Mouse (Mus musculus) limb, embryonic 11.5 days (tissue): ENCODE measurements at regions not wholly inside any gene's neighbourhood (a gene's known extent, or its start where the extent isn't known, plus 50 kb on each side); places are given as distances from the start of the nearest gene placed in this dataset.

Experiments
- ATAC-seq: fragments of 200-750 bp; cut with Nextera tagmentation; 2 replicates; pipeline ENCODE4 v1.8.0; 2017; ENCODE audit warnings: low read depth; ENCODE audit not compliant: insufficient number of reproducible peaks, low FRiP score, low TSS enrichment
- DNase-seq: peaks from one replicate; pipeline ENCODE4 v3.0.0-alpha.2; 2015; ENCODE audit warnings: low spot score
- H3K27ac ChIP-seq: fragments of 300-500 bp; sonication (generic); replicated peaks from 2 replicates; pipeline ENCODE4 v1.5.1; 2014; ENCODE audit warnings: low read depth, mild to moderate bottlenecking, low read length
- H3K27me3 ChIP-seq: fragments of 300-500 bp; sonication (generic); 2 replicates; pipeline ENCODE4 v1.6.1; 2014; ENCODE audit warnings: mild to moderate bottlenecking, low read length, mixed read lengths; ENCODE audit not compliant: control insufficient read depth, insufficient read depth
- H3K36me3 ChIP-seq: fragments of 300-500 bp; sonication (generic); 2 replicates; pipeline ENCODE4 v1.6.1; 2014; ENCODE audit warnings: mild to moderate bottlenecking, low read length, moderate library complexity, mixed read lengths; ENCODE audit not compliant: control insufficient read depth, insufficient read depth
- H3K4me1 ChIP-seq: fragments of 300-500 bp; sonication (generic); 2 replicates; pipeline ENCODE4 v1.6.1; 2014; ENCODE audit warnings: low read length, mixed read lengths; ENCODE audit not compliant: control insufficient read depth, insufficient read depth
- H3K4me2 ChIP-seq: fragments of 300-500 bp; sonication (generic); 2 replicates; pipeline ENCODE4 v1.6.1; 2014; ENCODE audit warnings: low read depth, mild to moderate bottlenecking, moderate library complexity; ENCODE audit not compliant: severe bottlenecking
- H3K4me3 ChIP-seq: fragments of 300-500 bp; sonication (generic); 2 replicates; pipeline ENCODE4 v1.5.1; 2014; ENCODE audit warnings: low read depth, low read length
- H3K9ac ChIP-seq: fragments of 300-500 bp; sonication (generic); 2 replicates; pipeline ENCODE4 v1.6.1; 2014; ENCODE audit warnings: mild to moderate bottlenecking, low read length
- H3K9me3 ChIP-seq: fragments of 300-500 bp; sonication (generic); 2 replicates; pipeline ENCODE4 v1.6.1; 2016; ENCODE audit warnings: low read length; ENCODE audit not compliant: control insufficient read depth
- WGBS: fragments of 180-500 bp; shearing (Covaris S2); extraction: QIAGEN DNeasy Blood & Tissue Kit; methylation state at CpG from one replicate; pipeline ENCODE4 v1.1.7; 2014; 5-methylcytosine and 5-hydroxymethylcytosine counted together

DNA sequence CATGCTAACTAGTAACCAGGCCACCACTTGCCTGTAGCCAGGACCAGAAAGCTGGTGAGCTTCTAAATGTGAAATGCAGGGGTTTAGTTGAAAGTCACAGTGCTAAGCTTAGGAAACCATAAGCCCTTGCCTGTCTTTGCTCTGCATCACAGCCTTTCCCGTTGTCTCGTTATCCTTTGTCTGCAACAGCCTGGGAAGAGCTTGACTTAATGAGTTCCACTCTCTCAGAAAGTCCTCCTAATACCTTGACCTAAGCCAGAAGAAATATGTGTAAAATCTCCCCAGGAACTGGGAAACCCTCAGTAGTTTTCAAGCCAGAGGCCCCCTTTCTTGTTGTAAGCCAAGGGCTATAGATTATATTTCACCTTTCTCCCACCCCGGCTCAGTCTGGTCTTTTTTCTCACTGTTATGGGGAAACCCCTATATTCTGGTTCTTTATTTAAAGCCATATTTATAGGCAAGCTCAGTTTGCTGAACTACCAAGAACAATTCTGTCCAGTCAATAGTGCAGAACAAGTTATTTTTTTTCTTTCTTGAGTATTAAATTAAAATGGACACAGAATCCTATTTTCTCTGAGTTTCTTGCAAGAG is 175.0 kb upstream of the Mocs2 start:
- H3K27ac ChIP-seq = no peak overlapping the region
- no peaks in the 10 kb centered on the region for H3K9me3 ChIP-seq
- ATAC-seq (no peak), DNase-seq (no peak)
- no peaks in the 10 kb centered on the region for H3K27me3 ChIP-seq
- H3K4me1 ChIP-seq = no peaks in the 10 kb centered on the region
- no peak overlapping the region for H3K4me3 ChIP-seq
- H3K9ac ChIP-seq = no peak overlapping the region
- WGBS = 53% methylated on average over 3 of the region's 3 CpGs
- H3K4me2 ChIP-seq = no peak overlapping the region
- H3K36me3 ChIP-seq = no peaks in the 10 kb centered on the region

- DNase-seq = no peak
- H3K27ac ChIP-seq = no peak overlapping the region
- H3K4me2 ChIP-seq = no peak overlapping the region
- no peaks in the 10 kb centered on the region for H3K4me1 ChIP-seq
- ATAC-seq = no peak
- WGBS = 47% methylated on average over 11 of the region's 11 CpGs
- H3K27me3 ChIP-seq = no peaks in the 10 kb centered on the region
- H3K4me3 ChIP-seq = no peak overlapping the region
- H3K36me3 ChIP-seq = no peaks in the 10 kb centered on the region
- H3K9me3 ChIP-seq = no peaks in the 10 kb centered on the region
- no peak overlapping the region for H3K9ac ChIP-seq
Measured at GRCm38 (mm10) chr13:114643521-114643920, 174.5 kb upstream of the Mocs2 start.

GRCm38 (mm10) chr13:114654267-114654666 is 163.8 kb upstream of the Mocs2 start:
- no peak for DNase-seq
- no peaks in the 10 kb centered on the region for H3K36me3 ChIP-seq
- no peak for ATAC-seq
- no peaks in the 10 kb centered on the region for H3K4me1 ChIP-seq
- H3K4me3 ChIP-seq = no peak overlapping the region
- H3K9ac ChIP-seq = no peak overlapping the region
- 89% methylated on average over 7 of the region's 7 CpGs for WGBS
- H3K4me2 ChIP-seq = no peak overlapping the region
- no peaks in the 10 kb centered on the region for H3K27me3 ChIP-seq
- no peaks in the 10 kb centered on the region for H3K9me3 ChIP-seq
- no peak overlapping the region for H3K27ac ChIP-seq

GRCm38 (mm10) chr13:114654953-114655586 is 163.0 kb upstream of the Mocs2 start:
- Histone ChIP-seq H3K4me2 (no peak overlapping the region), H3K27me3 (no peaks in the 10 kb centered on the region), H3K36me3 (no peaks in the 10 kb centered on the region), H3K4me3 (no peak overlapping the region), H3K4me1 (no peaks in the 10 kb centered on the region), H3K9ac (no peak overlapping the region), H3K27ac (no peak overlapping the region), H3K9me3 (no peaks in the 10 kb centered on the region)
- ATAC-seq = no peak
- 89% methylated on average over 4 of the region's 4 CpGs for WGBS
- no peak for DNase-seq

DNA sequence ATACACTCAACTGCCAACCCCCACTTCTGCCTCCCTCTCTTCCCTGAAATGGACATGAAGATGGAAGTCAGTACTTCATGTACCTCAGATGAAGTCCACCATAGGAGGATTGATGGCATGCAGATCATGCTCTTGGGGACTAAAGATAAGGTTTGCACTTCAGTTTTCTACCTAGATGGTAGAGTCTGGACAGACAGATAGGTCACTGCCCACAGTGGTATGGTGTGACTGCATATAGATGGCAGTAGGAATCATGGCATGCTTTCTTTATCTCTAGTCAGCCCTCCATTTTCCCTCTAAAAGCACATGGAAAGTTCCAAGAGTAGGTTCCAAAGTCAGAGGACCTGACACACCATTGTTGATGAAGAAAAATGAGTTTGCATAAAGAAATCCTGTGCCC is 145.6 kb upstream of the Mocs2 start:
- H3K9me3 ChIP-seq = no peaks in the 10 kb centered on the region
- ATAC-seq (no peak), DNase-seq (no peak)
- H3K27ac ChIP-seq = no peak overlapping the region
- no peak overlapping the region for H3K4me2 ChIP-seq
- no peak overlapping the region for H3K9ac ChIP-seq
- no peak overlapping the region for H3K4me3 ChIP-seq
- no peaks in the 10 kb centered on the region for H3K4me1 ChIP-seq
- H3K27me3 ChIP-seq = no peaks in the 10 kb centered on the region
- no peaks in the 10 kb centered on the region for H3K36me3 ChIP-seq

- H3K27ac ChIP-seq = no peak overlapping the region
- no peaks in the 10 kb centered on the region for H3K27me3 ChIP-seq
- DNase-seq = no peak
- ATAC-seq = no peak
- H3K4me1 ChIP-seq = no peaks in the 10 kb centered on the region
- H3K9ac ChIP-seq = no peak overlapping the region
- no peaks in the 10 kb centered on the region for H3K36me3 ChIP-seq
- no peaks in the 10 kb centered on the region for H3K9me3 ChIP-seq
- H3K4me3 ChIP-seq = no peak overlapping the region
- 85% methylated on average over 5 of the region's 5 CpGs for WGBS
- H3K4me2 ChIP-seq = no peak overlapping the region
Measured at GRCm38 (mm10) chr13:114679703-114680378, 138.2 kb upstream of the Mocs2 start.

DNA sequence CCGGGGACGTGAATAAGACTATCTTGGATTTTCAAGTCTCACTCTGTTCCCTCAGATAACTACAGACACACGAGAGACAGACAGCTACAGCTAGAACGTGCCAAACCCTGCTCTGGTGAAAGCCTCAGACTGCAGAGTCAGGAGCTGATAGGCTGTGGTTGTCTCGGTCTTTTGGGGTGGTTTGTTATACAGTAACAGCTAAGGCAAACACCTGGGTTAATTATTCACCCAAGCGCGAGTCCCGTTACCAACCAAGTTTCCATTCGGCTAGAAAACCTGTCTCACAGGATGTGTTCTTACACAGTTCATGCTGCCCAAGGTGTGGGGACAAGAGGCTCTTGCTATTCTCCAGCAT is 137.7 kb upstream of the Mocs2 start:
- ATAC-seq (no peak), DNase-seq (no peak)
- Histone ChIP-seq H3K27me3 (no peaks in the 10 kb centered on the region), H3K9me3 (no peaks in the 10 kb centered on the region), H3K4me1 (no peaks in the 10 kb centered on the region), H3K27ac (no peak overlapping the region), H3K4me2 (no peak overlapping the region), H3K4me3 (no peak overlapping the region), H3K9ac (no peak overlapping the region), H3K36me3 (no peaks in the 10 kb centered on the region)
- 82% methylated on average over 9 of the region's 9 CpGs for WGBS

- Histone ChIP-seq H3K27me3 (no peaks in the 10 kb centered on the region), H3K4me3 (no peak overlapping the region), H3K4me2 (no peak overlapping the region), H3K4me1 (no peaks in the 10 kb centered on the region), H3K9ac (no peak overlapping the region), H3K9me3 (no peaks in the 10 kb centered on the region), H3K27ac (no peak overlapping the region), H3K36me3 (no peaks in the 10 kb centered on the region)
- DNase-seq = no peak
- WGBS = 75% methylated on average over 4 of the region's 4 CpGs
- ATAC-seq = no peak
Measured at GRCm38 (mm10) chr13:114681196-114681595, 136.8 kb upstream of the Mocs2 start.
